Mouse (Mus musculus) C2C12 (cell line): ENCODE results near the gene Lyrm4. TPM values are rescaled to one million over a fixed set of nuclear protein-coding genes. Genes with fewer than 3 reads are reported as not detected.

Experiments used
- H3K27me3 ChIP-seq: one replicate; pipeline ENCODE4 v1.6.1; 2011; ENCODE audit not compliant: control insufficient read depth, insufficient read depth, insufficient read length
- H3K36me3 ChIP-seq: one replicate; pipeline ENCODE4 v1.6.1; 2011; ENCODE audit not compliant: control insufficient read depth, insufficient read depth
- H3K4me3 ChIP-seq: one replicate; pipeline ENCODE4 v1.5.1; 2011; ENCODE audit warnings: mild to moderate bottlenecking, control low read depth; ENCODE audit not compliant: poor library complexity, insufficient read depth, severe bottlenecking
- H3K79me2 ChIP-seq: one replicate; pipeline ENCODE4 v1.6.1; 2011; ENCODE audit not compliant: control insufficient read depth, insufficient read depth
- H3K79me3 ChIP-seq: one replicate; pipeline ENCODE4 v1.6.1; 2011; ENCODE audit warnings: low read depth, control low read depth
- H3ac ChIP-seq: one replicate; pipeline ENCODE3; 2011; ENCODE audit warnings: low read depth; ENCODE audit not compliant: control insufficient read depth, insufficient read length
- CEBPB ChIP-seq: IDR thresholded peaks from one replicate; pipeline ENCODE4 v1.6.1; 2011; ENCODE audit warnings: low read depth, mild to moderate bottlenecking, control low read depth, moderate library complexity
- CTCF ChIP-seq: IDR thresholded peaks from one replicate; pipeline ENCODE4 v1.5.1; 2011; ENCODE audit not compliant: control insufficient read depth, insufficient read depth, insufficient read length
- FOSL1 ChIP-seq: IDR thresholded peaks from one replicate; pipeline ENCODE4 v1.8.0; 2011; ENCODE audit warnings: mild to moderate bottlenecking, low read length; ENCODE audit not compliant: poor library complexity, insufficient read depth, severe bottlenecking
- MAX ChIP-seq: IDR thresholded peaks from one replicate; pipeline ENCODE4 v1.6.1; 2011; ENCODE audit warnings: mild to moderate bottlenecking, control low read depth
- MYOD1 ChIP-seq: IDR thresholded peaks from one replicate; pipeline ENCODE4 v1.6.1; 2011; ENCODE audit warnings: low read depth; ENCODE audit not compliant: control insufficient read depth, insufficient read length
- MYOG ChIP-seq: IDR thresholded peaks from one replicate; pipeline ENCODE4 v1.6.1; 2011; ENCODE audit not compliant: control insufficient read depth, insufficient read length; ENCODE audit errors: extremely low read depth
- USF1 ChIP-seq: IDR thresholded peaks from one replicate; pipeline ENCODE4 v1.6.1; 2011; ENCODE audit warnings: low read depth, mild to moderate bottlenecking, control low read depth, moderate library complexity
- polyA plus RNA-seq: library from polyadenylated mRNA; unstranded; fragments of >200 nt; fragmentation: generic; extraction: Trizol; gene quantifications from one replicate; pipeline ENCODE4 v1.2.1, GENCODE M21; 2012; ENCODE audit warnings: missing spikeins

Gene Lyrm4
- polyA plus RNA-seq, 1 experiment = 9.3 TPM

DNA sequence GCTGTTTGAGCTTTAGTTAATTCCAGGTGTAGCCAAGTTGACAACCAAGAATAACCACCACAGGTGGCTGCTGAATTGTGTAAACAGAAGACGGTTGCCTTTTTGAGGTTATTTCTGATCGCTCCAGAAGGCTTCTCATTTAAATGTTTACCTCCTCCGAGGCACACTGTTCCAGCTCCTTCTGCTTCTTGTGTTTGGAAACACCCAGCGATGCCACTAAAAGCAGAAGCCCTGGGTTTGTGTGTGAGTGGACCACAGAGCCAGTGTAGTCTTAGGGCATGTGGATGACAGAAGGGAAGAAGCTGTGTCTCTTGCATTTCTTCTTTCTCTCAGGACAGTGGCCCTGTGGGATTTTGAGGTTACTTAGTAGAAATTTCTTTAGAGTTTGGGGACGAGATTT, 32.9 kb upstream of the Lyrm4 start:
- TF ChIP-seq MYOD1 (no peak), CEBPB (no peak), FOSL1 (no peak), MAX (no peak), CTCF (no peak), MYOG (no peak), USF1 (no peak)
- no peaks in the 10 kb centered on the region for H3K27me3 ChIP-seq
- H3K4me3 ChIP-seq = no peak overlapping the region
- peaks cover 8% of the 10 kb centered on the region for H3K79me2 ChIP-seq
- H3K36me3 ChIP-seq = no peaks in the 10 kb centered on the region
- peaks cover 1% of the 10 kb centered on the region for H3K79me3 ChIP-seq
- no peak overlapping the region for H3ac ChIP-seq

DNA sequence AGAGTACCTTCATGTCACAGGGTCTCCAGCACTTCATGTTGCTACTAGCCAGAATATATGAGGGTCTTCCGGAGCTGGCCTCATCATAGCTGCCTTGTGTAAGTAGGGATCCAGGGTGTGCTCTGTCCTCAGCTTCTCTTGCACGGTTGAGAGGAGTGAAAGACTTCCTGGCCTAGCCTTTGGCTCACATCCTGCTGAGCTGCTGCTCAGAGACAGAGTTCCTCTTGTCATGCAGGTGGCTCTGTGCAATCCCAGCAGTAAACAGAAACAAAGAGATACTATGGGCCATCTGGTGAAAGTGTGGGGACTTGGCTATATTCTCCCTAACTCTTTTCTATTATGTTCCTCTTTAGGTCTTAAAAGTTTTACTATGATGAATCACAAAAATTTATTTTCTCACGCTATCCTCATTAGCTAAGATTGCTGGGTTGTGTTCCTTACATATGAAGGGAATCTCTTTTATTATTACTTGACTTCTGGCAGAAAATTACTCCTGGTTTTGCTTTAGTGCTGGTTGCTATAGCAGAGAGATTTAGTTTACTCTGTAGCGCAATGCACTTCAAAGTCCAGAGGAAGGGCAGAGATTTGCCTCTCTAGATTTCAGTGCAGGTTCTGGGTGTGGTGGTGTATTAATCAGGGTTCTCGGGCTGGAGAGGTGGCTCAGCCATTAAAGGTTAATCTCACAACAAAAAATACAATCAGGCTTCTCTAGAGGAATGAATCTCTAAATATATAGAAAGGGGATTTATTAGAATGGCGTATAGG, 32.0 kb upstream of the Lyrm4 start:
- Histone ChIP-seq H3K36me3 (no peaks in the 10 kb centered on the region), H3K27me3 (no peaks in the 10 kb centered on the region), H3K79me2 (peaks cover 8% of the 10 kb centered on the region), H3ac (no peak overlapping the region), H3K4me3 (no peak overlapping the region), H3K79me3 (peaks cover 1% of the 10 kb centered on the region)
- TF ChIP-seq MAX (no peak), CEBPB (no peak), FOSL1 (no peak), MYOG (no peak), USF1 (no peak), CTCF (no peak), MYOD1 (no peak)

DNA sequence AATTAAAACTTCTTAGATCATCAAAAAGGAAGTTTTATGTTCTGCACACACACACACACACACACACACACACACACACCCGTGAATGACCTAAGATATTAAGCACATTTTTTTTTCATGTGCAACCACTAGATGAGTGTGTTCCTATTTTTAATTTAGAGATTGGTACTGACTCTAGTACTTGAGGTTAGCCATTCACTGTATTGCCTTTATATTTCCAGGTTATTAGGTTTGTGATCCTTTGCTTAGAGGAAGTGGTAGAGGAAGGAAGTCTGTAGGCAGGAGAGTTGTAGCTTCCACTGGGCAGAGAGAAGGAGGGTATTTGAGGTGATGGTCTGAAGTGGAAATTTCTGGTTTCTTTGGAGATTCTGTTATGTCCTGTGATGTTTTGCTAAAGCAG, 28.3 kb upstream of the Lyrm4 start:
- Histone ChIP-seq H3K4me3 (no peak overlapping the region), H3K36me3 (no peaks in the 10 kb centered on the region), H3K79me2 (peaks cover 8% of the 10 kb centered on the region), H3ac (no peak overlapping the region), H3K79me3 (peaks cover 1% of the 10 kb centered on the region), H3K27me3 (no peaks in the 10 kb centered on the region)
- TF ChIP-seq CTCF (no peak), MYOG (no peak), MAX (no peak), MYOD1 (no peak), CEBPB (no peak), USF1 (no peak), FOSL1 (no peak)

DNA sequence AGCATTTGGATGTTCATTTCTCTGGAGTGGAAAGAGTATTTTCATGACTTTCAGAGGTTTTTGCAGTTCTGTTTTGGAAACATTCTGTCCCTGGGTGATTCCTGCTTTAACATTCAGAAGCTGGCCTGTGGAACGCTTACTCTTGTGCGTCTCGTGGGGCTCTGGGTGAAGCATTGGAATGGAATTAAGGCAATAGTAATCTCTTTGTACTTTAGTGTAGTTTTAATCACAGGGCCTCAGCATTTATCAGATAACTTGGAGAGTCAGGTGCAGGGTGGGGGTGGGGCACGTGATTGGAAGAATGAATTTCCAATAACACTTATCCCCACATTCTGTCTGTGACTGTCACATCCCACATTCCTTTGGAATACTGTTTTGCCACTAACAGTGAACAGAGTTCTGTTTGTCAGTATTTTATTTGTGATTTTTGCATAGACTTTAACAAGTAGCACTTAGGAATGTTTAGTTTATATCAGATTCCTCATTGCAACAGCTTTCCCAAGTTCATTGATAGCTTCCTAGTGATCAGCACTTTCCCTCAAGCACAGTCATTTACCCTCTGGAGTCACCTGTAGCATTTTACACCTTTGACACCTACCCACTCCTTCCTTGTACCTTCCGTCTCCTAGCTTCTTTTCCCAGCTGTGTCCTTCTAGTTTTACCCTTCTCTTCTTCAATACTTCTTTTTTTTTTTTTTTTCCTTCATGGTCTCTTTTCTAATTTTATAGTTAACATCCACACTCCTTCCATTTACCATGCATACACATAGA, 23.1 kb upstream of the Lyrm4 start:
- H3K27me3 ChIP-seq = no peaks in the 10 kb centered on the region
- H3K79me2 ChIP-seq = no peaks in the 10 kb centered on the region
- H3K36me3 ChIP-seq = no peaks in the 10 kb centered on the region
- peaks cover 3% of the 10 kb centered on the region for H3K79me3 ChIP-seq
- H3K4me3 ChIP-seq = no peak overlapping the region
- TF ChIP-seq MYOD1 = no peak
- no peak for TF ChIP-seq MYOG
- no peak for TF ChIP-seq CTCF
- no peak for TF ChIP-seq MAX
- no peak for TF ChIP-seq FOSL1
- TF ChIP-seq CEBPB = no peak
- TF ChIP-seq USF1 = no peak
- H3ac ChIP-seq = no peak overlapping the region

DNA sequence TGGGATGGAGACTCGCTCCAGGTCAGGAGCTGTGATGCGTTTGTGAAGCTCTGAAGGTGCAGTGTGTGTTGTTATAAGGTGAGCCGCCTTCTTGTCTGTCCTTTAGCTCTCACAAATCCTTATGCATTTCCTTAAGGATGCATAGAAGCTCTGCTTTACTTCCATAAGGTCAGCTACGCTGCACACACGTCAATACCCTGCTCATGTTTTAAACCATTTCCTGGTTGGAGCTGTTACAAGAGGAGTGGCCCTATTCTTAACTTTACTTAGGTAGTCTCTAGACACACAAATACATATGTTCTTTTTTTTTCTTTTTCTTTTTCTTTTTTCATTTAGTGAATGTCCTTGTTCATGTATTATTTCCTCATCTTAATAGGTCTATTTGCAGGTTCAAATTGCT, 22.4 kb upstream of the Lyrm4 start:
- Histone ChIP-seq H3K36me3 (no peaks in the 10 kb centered on the region), H3ac (no peak overlapping the region)

More for the DNA sequence above, 22.4 kb upstream of the Lyrm4 start:
- no peaks in the 10 kb centered on the region for H3K27me3 ChIP-seq
- TF ChIP-seq USF1 (no peak), CEBPB (no peak), MYOD1 (no peak), MAX (no peak)
- H3K4me3 ChIP-seq = no peak overlapping the region
- H3K79me3 ChIP-seq = peaks cover 3% of the 10 kb centered on the region
- H3K79me2 ChIP-seq = no peaks in the 10 kb centered on the region
